Mouse (Mus musculus) heart, embryonic 13.5 days (tissue): ENCODE results near the gene Armc2. TPM values are rescaled to one million over a fixed set of nuclear protein-coding genes. Genes with fewer than 3 reads are reported as not detected.

ENCODE experiments used
- ATAC-seq: fragments of 200-750 bp; cut with Nextera tagmentation; 2 replicates; pipeline ENCODE4 v1.8.0; 2017; ENCODE audit warnings: moderate TSS enrichment; ENCODE audit not compliant: insufficient number of reproducible peaks, low FRiP score, low TSS enrichment; ENCODE audit errors: extremely low read depth
- H3K27ac ChIP-seq: fragments of 300-500 bp; sonication (generic); replicated peaks from 2 replicates; pipeline ENCODE4 v1.5.1; 2015; ENCODE audit warnings: moderate library complexity, mild to moderate bottlenecking, inconsistent platforms
- H3K27me3 ChIP-seq: fragments of 300-500 bp; sonication (generic); replicated peaks from 2 replicates; pipeline ENCODE4 v1.6.1; 2015; ENCODE audit warnings: mild to moderate bottlenecking, inconsistent platforms
- H3K36me3 ChIP-seq: fragments of 300-500 bp; sonication (generic); 2 replicates; pipeline ENCODE4 v1.6.1; 2015; ENCODE audit warnings: mild to moderate bottlenecking, inconsistent platforms
- H3K4me1 ChIP-seq: fragments of 300-500 bp; sonication (generic); 2 replicates; pipeline ENCODE4 v1.6.1; 2015; ENCODE audit warnings: inconsistent platforms
- H3K4me2 ChIP-seq: fragments of 300-500 bp; sonication (generic); 2 replicates; pipeline ENCODE4 v1.6.1; 2015; ENCODE audit warnings: inconsistent platforms, mild to moderate bottlenecking, moderate library complexity
- H3K4me3 ChIP-seq: fragments of 300-500 bp; sonication (generic); 2 replicates; pipeline ENCODE4 v1.5.1; 2015; ENCODE audit warnings: moderate library complexity, mild to moderate bottlenecking, inconsistent platforms
- H3K9ac ChIP-seq: fragments of 300-500 bp; sonication (generic); 2 replicates; pipeline ENCODE4 v1.6.1; 2015; ENCODE audit warnings: inconsistent platforms, mild to moderate bottlenecking, moderate library complexity
- H3K9me3 ChIP-seq: fragments of 300-500 bp; sonication (generic); 2 replicates; pipeline ENCODE4 v1.6.1; 2016; ENCODE audit warnings: inconsistent platforms
- WGBS: fragments of 180-500 bp; shearing (Covaris S2); methylation state at CpG from one replicate; pipeline ENCODE4 v1.1.7; 2015; ENCODE audit warnings: mixed read lengths; 5-methylcytosine and 5-hydroxymethylcytosine counted together
- polyA plus RNA-seq: library from polyadenylated mRNA; unstranded; fragments of >200 nt; fragmentation: Nextera tagmentation; extraction: Ambion mirVana; gene quantifications from 2 replicates; pipeline ENCODE4 v1.2.1, GENCODE M21; 2015

Armc2 gene
- polyA plus RNA-seq, 1 experiment from 2014 or later, result 0.94 TPM

GRCm38 (mm10) chr10:41901456-41901855 is 116.8 kb downstream of the Armc2 start:
- H3K4me1 ChIP-seq, result no peaks in the 10 kb centered on the region
- 81% methylated on average over 8 of the region's 8 CpGs for WGBS
- no peak overlapping the region for H3K4me3 ChIP-seq
- H3K27ac ChIP-seq, result no peak overlapping the region
- H3K9ac ChIP-seq, result no peak overlapping the region
- H3K4me2 ChIP-seq, result no peak overlapping the region
- no peaks in the 10 kb centered on the region for H3K27me3 ChIP-seq
- peaks cover 76% of the 10 kb centered on the region for H3K36me3 ChIP-seq
- H3K9me3 ChIP-seq, result no peaks in the 10 kb centered on the region
- no peak for ATAC-seq

DNA sequence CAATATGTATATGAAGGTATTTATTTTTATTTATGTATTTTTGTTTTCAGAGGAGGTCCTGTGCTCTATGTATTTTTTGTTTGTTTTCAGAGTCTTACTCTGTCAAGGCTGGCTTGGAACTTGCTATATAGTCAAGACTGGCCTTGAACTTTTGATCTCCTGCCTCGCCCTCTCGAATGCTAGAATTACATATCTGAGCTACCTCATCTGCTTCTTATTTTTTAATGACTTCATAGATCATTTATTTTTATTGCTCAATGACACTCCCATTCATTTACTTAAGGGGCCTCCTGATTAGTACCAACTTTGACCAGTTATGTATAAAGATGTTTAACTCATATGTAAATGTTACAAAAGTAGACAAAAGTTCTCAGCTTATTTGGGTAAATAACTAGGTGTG is 121.4 kb downstream of the Armc2 start:
- H3K9ac ChIP-seq, result no peak overlapping the region
- H3K27me3 ChIP-seq, result no peaks in the 10 kb centered on the region
- peaks cover 45% of the 10 kb centered on the region for H3K36me3 ChIP-seq
- H3K9me3 ChIP-seq, result no peaks in the 10 kb centered on the region
- no peak for ATAC-seq
- H3K4me1 ChIP-seq, result peaks cover 23% of the 10 kb centered on the region
- WGBS, result 85% methylated on average over 2 of the region's 2 CpGs
- no peak overlapping the region for H3K4me3 ChIP-seq
- H3K4me2 ChIP-seq, result no peak overlapping the region
- H3K27ac ChIP-seq, result no peak overlapping the region

DNA sequence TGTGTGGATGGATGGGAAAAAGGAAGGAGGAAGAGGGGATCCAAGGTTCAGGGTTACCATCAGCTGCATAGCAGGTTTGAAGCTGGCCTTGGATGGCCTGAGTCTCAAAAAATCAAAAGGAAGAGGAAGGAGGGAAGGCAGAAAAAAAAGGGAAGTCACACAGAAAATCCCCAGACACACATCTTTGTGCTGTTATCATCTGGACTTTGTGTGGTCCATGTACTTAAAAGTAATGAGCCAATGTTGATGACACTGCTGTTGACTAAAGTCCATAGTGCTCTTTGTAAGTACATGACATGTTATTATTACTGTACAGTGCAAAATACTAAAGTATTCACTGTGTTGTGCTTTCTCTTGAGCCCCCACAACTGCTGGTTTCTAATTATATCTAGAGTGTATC is 121.8 kb downstream of the Armc2 start:
- Histone ChIP-seq H3K27me3 (no peaks in the 10 kb centered on the region), H3K4me1 (peaks cover 23% of the 10 kb centered on the region), H3K36me3 (peaks cover 40% of the 10 kb centered on the region), H3K9me3 (no peaks in the 10 kb centered on the region), H3K27ac (no peak overlapping the region), H3K4me3 (no peak overlapping the region), H3K4me2 (no peak overlapping the region), H3K9ac (no peak overlapping the region)
- ATAC-seq, result no peak

- Histone ChIP-seq H3K27me3 (no peaks in the 10 kb centered on the region), H3K27ac (peak overlapping the region; percentile 55), H3K36me3 (peaks cover 20% of the 10 kb centered on the region), H3K4me2 (no peak overlapping the region), H3K9ac (peak overlapping the region; percentile 53), H3K4me3 (no peak overlapping the region), H3K9me3 (no peaks in the 10 kb centered on the region), H3K4me1 (peaks cover 38% of the 10 kb centered on the region)
- ATAC-seq, result no peak
- WGBS, result 30% methylated on average over 4 of the region's 4 CpGs
Measured at GRCm38 (mm10) chr10:41893433-41894411, 124.5 kb downstream of the Armc2 start.

DNA sequence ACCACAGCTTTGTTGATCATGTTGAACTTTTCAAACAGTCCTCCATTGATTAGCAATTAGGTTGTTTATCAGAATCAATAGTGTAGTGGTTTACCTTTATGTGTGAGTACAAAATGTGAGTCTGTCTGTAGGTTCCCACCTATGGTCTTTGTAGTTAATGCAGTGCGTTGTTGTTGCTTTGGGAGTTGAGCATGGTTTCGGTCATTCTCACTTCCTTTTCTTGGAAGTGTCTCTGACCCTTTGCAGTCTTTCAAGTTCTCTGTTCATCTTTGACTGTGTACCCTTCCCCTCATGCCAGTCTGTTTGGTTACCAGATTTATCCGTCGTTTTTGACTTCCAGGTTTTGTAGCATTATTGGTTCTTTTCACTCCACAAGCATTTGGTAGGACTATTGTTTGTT is 126.9 kb downstream of the Armc2 start:
- ATAC-seq, result no peak
- WGBS, result 86% methylated on average over 4 of the region's 4 CpGs
- no peaks in the 10 kb centered on the region for H3K27me3 ChIP-seq

DNA sequence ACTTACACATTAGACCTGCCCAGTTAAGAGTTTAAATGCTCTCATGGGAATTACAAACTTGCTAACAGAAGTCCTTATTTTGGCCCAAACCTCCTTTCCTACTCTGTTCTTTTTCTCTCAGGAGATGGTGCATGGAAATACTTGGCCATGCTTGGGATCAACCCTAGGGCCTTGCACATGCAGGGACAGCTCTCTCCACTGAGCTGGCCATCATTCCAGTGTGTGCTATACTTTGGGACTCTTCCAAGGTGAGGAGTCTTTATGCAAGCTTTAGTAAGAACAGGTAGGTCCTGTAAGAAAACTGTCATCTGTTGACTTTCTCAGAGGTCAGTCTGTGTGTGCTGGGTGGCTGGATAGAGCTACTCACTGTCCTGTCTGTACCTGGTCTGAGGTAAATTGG is 127.7 kb downstream of the Armc2 start:
- Histone ChIP-seq H3K27me3 (no peaks in the 10 kb centered on the region), H3K4me3 (no peak overlapping the region), H3K4me2 (no peak overlapping the region), H3K36me3 (no peaks in the 10 kb centered on the region), H3K4me1 (peaks cover 51% of the 10 kb centered on the region), H3K27ac (no peak overlapping the region), H3K9ac (no peak overlapping the region), H3K9me3 (no peaks in the 10 kb centered on the region)
- no peak for ATAC-seq

More for the DNA sequence above, 126.9 kb downstream of the Armc2 start:
- Histone ChIP-seq H3K9me3 (no peaks in the 10 kb centered on the region), H3K36me3 (peaks cover 6% of the 10 kb centered on the region), H3K4me1 (peaks cover 51% of the 10 kb centered on the region), H3K4me2 (no peak overlapping the region), H3K27ac (no peak overlapping the region), H3K9ac (no peak overlapping the region), H3K4me3 (no peak overlapping the region)

DNA sequence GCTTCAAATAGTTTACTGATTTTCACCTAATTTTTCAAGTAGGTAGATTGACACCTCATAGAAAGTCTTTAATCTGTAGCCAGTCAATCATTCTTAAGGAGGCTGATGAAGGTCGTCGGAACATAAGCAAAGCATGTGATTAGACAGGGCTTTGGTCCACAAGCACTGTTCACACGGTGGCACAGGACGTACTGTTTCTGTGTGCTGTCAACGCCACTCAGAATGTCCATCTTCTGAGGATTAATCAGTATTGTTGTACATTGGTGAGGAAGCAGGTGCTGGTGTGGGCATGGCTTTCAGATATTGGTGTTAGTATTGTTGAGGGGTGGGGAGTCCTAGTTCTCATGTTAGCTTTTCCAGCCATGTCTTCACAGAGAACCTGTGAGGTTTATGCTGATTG is 128.7 kb downstream of the Armc2 start:
- no peak for ATAC-seq
- no peaks in the 10 kb centered on the region for H3K36me3 ChIP-seq
- peak overlapping the region; percentile 3; the same call in 1 of the 2 replicates for H3K4me3 ChIP-seq
- peak overlapping the region; percentile 41 for H3K4me2 ChIP-seq
- H3K4me1 ChIP-seq, result peaks cover 52% of the 10 kb centered on the region
- H3K9me3 ChIP-seq, result no peaks in the 10 kb centered on the region
- 28% methylated on average over 5 of the region's 5 CpGs for WGBS
- no peak overlapping the region for H3K27ac ChIP-seq
- H3K9ac ChIP-seq, result peak overlapping the region; percentile 67
- no peaks in the 10 kb centered on the region for H3K27me3 ChIP-seq

DNA sequence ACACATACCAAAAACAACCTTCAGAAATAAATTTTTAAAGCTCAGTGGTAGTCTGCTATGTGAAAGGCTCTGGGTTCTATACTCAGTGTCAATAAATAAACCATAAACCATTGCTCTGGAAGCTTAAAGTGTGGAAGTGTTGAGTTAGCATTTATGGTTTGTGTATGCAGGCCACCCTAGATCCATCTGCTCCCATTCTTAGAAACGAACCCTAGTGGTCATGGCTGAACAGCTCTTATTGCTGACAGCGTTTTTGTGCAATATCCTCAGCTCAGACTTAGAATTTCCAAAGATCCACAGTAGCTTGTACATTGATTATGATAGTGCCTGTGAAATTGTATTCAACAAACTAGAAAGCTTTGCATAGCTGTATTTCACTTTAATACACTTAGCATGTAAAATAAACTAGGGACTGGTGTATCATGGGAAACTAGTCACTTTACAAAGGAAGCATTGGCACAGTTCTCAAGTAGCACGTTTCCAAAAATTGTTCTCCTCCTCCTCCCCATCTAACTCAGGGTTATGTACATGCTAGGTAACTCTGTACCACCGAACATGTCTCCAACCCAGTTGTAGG is 129.8 kb downstream of the Armc2 start:
- peak overlapping the region; percentile 66 for H3K4me3 ChIP-seq
- H3K36me3 ChIP-seq, result no peaks in the 10 kb centered on the region
- H3K9me3 ChIP-seq, result no peaks in the 10 kb centered on the region
- peak overlapping the region; percentile 85 for H3K4me2 ChIP-seq
- 45% methylated on average over 4 of the region's 4 CpGs for WGBS
- H3K4me1 ChIP-seq, result peaks cover 50% of the 10 kb centered on the region
- H3K27ac ChIP-seq, result peak overlapping the region; percentile 97
- no peaks in the 10 kb centered on the region for H3K27me3 ChIP-seq
- peak overlapping the region; percentile 86 for H3K9ac ChIP-seq
- no peak for ATAC-seq

- H3K36me3 ChIP-seq, result no peaks in the 10 kb centered on the region
- H3K27ac ChIP-seq, result peak overlapping the region; percentile 97
- peak; percentile 96 for ATAC-seq
- H3K9me3 ChIP-seq, result no peaks in the 10 kb centered on the region
- peaks cover 50% of the 10 kb centered on the region for H3K4me1 ChIP-seq
- H3K9ac ChIP-seq, result peak overlapping the region; percentile 86
- H3K27me3 ChIP-seq, result no peaks in the 10 kb centered on the region
- under 1% methylated on average over 65 of the region's 65 CpGs for WGBS
- H3K4me3 ChIP-seq, result peak overlapping the region; percentile 66
- H3K4me2 ChIP-seq, result peak overlapping the region; percentile 85
Measured at GRCm38 (mm10) chr10:41887080-41887821, 131.0 kb downstream of the Armc2 start.

GRCm38 (mm10) chr10:41883741-41884575 is 134.3 kb downstream of the Armc2 start:
- no peaks in the 10 kb centered on the region for H3K9me3 ChIP-seq
- no peaks in the 10 kb centered on the region for H3K27me3 ChIP-seq
- 38% methylated on average over 8 of the region's 8 CpGs for WGBS
- H3K4me1 ChIP-seq, result peaks cover 65% of the 10 kb centered on the region
- no peak overlapping the region for H3K4me3 ChIP-seq
- H3K36me3 ChIP-seq, result no peaks in the 10 kb centered on the region
- no peak overlapping the region for H3K9ac ChIP-seq
- no peak for ATAC-seq
- peak overlapping the region; percentile 39; the same call in 1 of the 2 replicates for H3K27ac ChIP-seq
- H3K4me2 ChIP-seq, result no peak overlapping the region
